Mouse (Mus musculus) hematopoietic stem cell, adult 5-6 weeks (primary cell): ENCODE results near the gene Olfr945. TPM values are rescaled to one million over a fixed set of nuclear protein-coding genes. Genes with fewer than 3 reads are reported as not detected.

Source experiments
- ATAC-seq, 2 experiments: fragments of 125-278 bp in 1 of 2; replicated peaks in 1 of 2; 2 replicates each; pipeline ENCODE4 v1.8.0; 2016 to 2017; ENCODE audit warnings: inconsistent platforms in 2 of 2, mild to moderate bottlenecking in 2 of 2, moderate number of reproducible peaks in 2 of 2, low read depth in 1 of 2, moderate TSS enrichment in 1 of 2; ENCODE audit not compliant: low FRiP score in 2 of 2, poor library complexity in 2 of 2, severe bottlenecking in 2 of 2, insufficient read depth in 1 of 2, low TSS enrichment in 1 of 2
- total RNA-seq: library from RNA; stranded (forward); fragments of 172-1452, 232-1000 nt; gene quantifications from 2 replicates; pipeline ENCODE4 v1.2.3, GENCODE M21; 2017

Gene Olfr945
- total RNA-seq: not detected in 2 replicates

DNA sequence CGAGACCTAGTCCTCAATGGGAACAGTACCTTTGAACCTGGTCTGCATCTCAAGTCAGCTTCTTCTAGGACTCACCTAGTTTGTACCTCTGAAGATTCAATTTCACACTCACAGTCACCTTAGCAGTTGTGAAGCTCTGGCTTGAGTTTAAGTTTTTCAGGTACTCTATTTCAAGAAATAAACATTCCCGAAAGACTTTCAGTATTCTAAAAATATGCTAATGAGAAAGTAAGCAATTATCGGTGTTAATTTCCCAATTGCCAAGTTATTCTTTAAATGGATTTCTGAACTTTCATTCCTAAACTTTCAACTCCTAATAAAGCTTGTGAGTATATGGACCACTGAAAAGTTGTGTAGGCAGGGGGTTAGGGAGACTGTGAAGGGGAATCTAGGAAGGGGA is at the start of gene Olfr945:
Gene Olfr945, minus strand, starts transcription at position 101 of the 400 bp plus-strand sequence.
- ATAC-seq: no peak

DNA sequence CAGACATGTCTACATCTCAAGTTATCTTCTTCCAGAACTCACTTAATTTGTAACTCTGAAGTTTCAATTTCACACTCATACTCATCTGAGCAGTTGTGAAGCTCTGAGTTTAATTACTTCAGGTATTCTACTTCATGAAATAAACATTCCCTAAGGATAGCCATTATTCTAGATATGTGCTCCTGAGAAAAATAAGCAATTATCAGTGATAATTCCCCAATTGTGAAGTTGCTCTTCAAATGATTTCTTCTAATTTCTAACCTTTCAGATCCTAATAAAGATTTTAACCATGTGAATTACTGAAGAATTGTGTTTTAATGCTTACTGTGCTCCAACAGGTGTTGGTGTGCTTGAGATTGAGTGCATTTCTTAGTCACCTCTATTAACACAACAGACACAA is 49.3 kb upstream of the Olfr945 start, which contains the start of gene Olfr948:
Gene Olfr948, minus strand, starts transcription at position 101 of the 400 bp plus-strand sequence.
- ATAC-seq: no peak

DNA sequence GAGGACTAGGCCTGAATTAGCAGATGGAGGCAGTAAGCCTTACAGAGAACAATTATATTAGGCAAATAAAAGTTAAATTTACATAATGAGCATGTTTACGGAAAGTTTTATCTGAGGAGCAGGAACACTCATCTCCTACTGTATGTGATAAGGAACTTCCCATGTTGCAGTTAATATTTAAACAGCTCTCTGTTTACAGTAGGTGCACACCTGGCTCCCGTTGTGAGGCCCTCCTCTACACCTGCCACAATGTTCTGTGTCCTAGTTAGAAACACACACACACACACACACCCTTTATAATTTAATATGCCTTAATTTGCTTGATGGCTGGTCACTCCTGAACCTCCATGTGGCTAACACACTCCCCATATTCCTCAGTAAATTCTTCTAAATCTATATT is 10.5 kb upstream of the Olfr945 start:
- no peak for ATAC-seq

DNA sequence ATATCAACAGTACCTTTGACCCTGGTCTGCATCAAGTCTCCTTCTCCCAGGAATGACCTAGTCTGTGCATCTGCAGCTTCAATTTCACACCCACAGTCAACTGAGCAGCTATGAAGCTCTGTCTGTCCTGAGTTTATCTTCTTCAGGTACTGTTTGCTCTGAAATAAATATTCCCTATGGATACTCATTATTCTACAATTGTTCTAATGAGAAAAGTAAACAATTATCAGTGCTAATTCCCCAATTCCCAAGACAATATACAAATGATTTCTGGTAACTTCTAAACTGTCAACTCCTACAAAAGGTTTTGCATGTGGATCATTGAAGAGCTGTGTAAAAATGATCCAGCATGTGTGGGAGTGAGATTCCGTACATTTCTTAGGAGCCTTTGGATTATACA is 26.7 kb downstream of the Olfr945 start, which contains the start of gene Olfr1537:
Gene Olfr1537, minus strand, starts transcription at position 101 of the 400 bp plus-strand sequence.
- ATAC-seq: no peak

Other genes with a start within 250 kb of the Olfr945 start
- gene Olfr937, start 211.9 kb downstream of the Olfr945 start, total RNA-seq: not detected in 2 replicates
- gene Olfr938, start 197.9 kb downstream of the Olfr945 start, total RNA-seq: not detected in 2 replicates
- not detected in 2 replicates for gene Olfr27, start 148.7 kb downstream of the Olfr945 start, total RNA-seq
- not detected in 2 replicates for gene Olfr943, start 110.5 kb downstream of the Olfr945 start, total RNA-seq
- gene Olfr944, start 74.9 kb downstream of the Olfr945 start, total RNA-seq: not detected in 2 replicates
- gene Olfr1537, start 26.8 kb downstream of the Olfr945 start, total RNA-seq: not detected in 2 replicates
- gene Olfr948, start 49.2 kb upstream of the Olfr945 start, total RNA-seq: not detected in 2 replicates
- gene Olfr951, start 110.6 kb upstream of the Olfr945 start, total RNA-seq: not detected in 2 replicates
- not detected in 2 replicates for gene Olfr952, start 150.3 kb upstream of the Olfr945 start, total RNA-seq
- gene Olfr954, start 179.9 kb upstream of the Olfr945 start, total RNA-seq: not detected in 2 replicates
- not detected in 2 replicates for gene Olfr955, start 195.1 kb upstream of the Olfr945 start, total RNA-seq
- gene Olfr44, start 217.2 kb upstream of the Olfr945 start, total RNA-seq: not detected in 2 replicates
- not detected in 2 replicates for gene Olfr957, start 239.0 kb upstream of the Olfr945 start, total RNA-seq